Mouse (Mus musculus): ENCODE data around the gene Dbp.

Dbp gene

DNA sequence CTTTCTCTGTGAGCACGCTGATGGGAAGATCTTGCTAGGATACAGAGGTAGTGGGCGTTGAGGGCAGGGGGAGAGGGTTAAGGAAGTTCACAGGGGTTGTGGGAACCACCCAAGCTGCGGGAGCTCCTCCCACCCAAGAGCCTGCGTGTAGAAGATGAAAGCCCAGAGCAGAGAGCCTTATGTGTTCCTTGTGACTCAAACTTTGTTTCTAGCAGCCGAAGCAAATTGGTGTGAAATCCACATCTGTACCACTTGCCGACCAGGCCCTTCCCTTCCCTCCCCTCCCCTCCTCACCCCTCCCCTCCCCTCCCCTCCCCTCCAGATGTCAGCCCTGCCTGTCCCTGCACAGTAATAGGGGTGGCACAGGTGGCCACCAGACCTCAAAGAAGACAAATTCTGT lies 9.8 kb upstream of the Dbp start:
- no peak for DNase-seq

DNA sequence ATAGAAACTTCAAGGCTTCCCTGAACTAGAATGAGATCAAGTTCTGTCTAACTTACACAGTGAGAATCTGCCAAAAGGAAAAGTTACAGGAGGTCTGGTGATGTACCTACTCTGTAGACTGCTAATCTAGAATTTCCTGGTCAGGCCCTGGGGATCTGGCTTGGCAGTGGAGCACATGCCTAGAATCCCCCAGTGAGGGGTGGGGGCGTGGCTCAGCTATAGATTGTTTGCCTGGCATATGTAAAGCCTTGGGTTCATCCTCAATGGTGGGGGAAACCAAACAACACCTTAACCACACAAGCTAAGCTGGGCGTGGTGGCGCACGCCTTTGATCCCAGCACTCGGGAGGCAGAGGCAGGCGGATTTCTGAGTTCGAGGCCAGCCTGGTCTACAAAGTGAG lies 7.0 kb upstream of the Dbp start:
- no peak for DNase-seq

DNA sequence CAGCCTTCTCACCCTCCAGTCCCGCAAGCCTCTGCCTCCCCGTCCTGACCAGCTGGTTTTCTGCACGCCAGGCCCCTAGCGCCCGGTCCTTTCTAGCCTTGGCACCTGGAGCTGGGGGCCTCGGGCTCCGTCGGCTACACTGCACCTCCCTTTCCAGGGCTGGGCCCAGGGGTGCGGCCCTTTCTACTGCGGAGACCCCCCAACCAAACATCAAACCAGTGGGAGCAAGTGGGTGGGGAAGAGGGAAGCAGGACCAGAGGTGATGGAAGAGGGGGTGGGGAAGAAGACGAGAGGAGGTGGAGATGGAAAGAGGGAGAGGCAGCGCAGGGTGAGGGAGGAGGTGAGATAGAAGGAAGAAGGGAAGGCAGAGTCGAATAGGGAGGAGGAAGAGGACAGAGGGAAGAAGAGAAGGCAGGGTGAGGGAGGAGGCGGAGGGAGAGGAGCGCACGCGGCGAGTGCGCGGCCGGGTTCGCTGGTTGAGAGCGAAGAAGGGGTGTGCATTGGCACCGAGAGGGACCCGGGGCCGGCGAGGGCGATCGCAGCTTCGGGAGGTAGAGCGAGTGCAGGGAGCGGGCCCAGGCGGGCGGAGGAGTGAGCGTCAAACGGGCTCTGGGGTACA lies 5.3 kb upstream of the Dbp start, which contains the start of gene Car11:
Gene Car11 (plus strand): TSS at position 321 of the 619 bp plus-strand sequence.
- DNase-seq = no peak

DNA sequence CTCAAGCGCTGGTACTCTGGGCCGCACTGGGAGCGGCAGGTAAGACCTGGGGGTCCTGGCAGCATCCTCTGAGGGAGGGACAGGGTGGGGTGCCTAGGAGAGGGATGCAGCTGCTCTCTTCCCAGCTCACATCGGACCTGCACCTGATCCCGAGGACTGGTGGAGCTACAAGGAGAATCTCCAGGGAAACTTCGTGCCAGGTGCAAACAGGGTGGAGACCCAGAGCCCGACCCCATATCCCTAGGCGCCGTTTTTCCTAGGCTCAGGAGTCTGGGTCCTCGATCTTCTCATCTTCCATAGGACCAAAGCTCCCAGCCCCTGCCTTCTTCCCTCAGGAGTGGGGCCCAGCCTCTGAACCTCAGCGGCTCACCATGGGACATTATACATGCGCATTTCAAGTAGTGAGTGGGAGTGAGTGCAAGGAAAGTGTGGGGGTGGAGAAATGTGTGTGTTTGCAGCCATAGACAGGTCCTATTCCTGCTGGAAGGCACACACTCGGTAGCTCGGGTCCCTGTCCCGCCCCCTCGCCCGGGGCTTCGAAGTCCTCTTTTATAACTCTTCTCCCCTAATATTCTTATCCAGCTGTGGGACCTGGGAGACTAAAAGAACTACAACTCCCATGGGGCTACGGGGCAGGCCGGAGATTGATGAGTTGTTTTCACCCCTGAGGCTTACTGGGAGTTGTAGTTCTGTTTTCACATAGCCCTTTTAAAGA lies 4.4 kb upstream of the Dbp start:
- peak; percentile 83 to 84 for DNase-seq

DNA sequence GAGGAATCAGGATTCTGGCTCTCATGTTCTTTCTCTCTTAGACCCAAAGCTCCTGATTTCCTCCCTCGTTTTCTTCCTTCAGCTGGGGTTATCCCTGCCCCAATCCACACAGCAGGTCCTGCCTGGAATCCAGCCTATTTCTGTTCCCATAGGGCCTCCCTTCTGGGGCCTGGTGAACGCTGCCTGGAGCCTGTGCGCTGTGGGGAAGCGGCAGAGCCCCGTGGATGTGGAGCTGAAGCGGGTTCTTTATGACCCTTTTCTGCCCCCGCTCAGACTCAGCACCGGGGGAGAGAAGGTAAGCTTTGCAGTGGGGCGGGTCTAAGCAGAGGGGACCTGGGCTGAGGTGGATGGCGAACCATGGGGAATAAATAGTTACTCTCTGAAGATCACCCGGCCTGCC lies 3.8 kb upstream of the Dbp start:
- no peak for DNase-seq

DNA sequence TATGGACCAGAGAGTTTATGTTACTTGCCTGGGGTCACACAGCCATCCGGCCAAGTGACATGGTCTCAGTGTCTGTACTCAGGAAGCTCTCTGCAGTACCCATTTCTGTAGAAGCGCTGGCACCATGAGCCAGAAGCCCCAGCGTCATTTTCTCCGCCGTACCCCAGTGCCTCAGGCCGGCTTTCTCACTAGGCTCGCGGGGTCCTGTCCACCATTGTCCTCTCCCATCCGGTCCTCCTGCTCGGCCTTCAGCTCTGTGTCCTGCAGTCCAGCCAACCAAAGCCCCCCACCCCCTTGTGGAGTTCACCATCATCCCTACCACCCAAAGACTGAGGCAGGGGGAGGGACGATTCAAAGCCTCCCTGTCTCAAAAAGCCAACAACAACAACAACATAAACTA lies 3.3 kb upstream of the Dbp start:
- DNase-seq = no peak

DNA sequence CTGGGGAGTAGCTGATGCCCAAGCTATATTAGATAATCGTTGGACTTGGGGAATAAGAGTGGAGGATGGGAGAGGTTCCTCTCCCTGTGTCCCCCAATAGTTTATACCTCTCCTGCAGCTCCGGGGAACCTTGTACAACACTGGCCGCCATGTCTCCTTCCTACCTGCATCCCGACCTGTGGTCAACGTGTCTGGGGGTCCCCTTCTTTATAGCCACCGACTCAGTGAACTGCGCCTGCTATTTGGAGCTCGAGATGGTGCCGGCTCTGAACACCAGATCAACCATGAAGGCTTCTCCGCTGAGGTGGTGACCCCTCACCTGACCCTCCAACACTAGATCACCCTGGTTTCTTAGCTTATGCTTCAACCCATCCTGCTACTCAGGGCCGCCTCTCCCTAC lies 2.6 kb upstream of the Dbp start:
- DNase-seq = no peak

DNA sequence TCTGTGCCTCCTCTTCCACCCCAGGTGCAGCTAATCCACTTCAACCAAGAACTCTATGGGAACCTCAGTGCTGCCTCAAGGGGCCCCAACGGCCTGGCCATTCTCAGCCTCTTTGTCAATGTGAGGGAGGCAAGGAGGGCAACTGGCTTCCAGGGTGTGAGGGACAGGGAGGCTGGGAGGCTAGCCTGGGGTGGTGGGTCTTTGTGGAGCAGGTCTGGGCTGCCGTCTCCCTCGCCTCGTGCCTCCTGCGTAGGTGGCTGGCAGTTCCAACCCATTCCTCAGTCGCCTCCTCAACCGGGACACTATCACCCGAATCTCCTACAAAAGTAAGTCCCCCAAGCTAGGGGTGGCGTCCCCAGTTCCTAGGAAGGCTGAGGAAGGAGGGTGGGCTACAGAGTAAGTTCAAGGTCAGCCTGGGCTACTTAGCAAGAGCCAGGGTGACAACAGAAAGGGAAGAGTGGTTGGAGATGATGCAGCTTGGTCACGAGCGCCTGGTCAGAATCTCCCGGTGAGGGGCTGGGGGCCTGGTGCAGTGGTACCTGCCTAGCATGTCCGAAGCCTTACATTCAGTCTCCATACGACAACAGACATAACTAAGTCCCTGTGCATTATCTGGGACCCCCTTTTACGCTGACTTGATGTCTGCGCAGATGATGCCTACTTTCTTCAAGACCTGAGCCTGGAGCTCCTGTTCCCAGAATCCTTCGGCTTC lies 1.9 kb upstream of the Dbp start:
- DNase-seq = no peak

DNA sequence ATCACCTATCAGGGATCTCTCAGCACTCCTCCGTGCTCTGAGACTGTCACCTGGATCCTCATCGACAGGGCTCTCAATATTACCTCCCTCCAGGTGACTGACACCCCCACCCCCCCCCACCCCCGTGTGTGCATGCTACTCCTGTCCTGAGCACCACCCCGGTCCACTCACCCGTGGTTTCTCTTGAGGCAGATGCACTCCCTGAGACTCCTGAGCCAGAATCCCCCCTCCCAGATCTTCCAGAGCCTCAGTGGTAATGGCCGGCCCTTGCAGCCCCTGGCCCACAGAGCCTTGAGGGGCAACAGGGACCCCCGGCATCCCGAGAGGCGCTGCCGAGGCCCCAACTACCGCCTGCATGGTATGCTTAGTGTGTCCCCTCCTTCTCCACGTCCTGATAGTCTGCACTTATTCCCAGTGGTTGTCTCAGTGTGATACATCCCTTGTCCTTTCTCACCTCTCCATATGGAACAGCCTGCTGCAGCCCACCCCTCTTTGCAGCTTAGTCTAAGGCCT lies 1.3 kb upstream of the Dbp start:
- DNase-seq = no peak

DNA sequence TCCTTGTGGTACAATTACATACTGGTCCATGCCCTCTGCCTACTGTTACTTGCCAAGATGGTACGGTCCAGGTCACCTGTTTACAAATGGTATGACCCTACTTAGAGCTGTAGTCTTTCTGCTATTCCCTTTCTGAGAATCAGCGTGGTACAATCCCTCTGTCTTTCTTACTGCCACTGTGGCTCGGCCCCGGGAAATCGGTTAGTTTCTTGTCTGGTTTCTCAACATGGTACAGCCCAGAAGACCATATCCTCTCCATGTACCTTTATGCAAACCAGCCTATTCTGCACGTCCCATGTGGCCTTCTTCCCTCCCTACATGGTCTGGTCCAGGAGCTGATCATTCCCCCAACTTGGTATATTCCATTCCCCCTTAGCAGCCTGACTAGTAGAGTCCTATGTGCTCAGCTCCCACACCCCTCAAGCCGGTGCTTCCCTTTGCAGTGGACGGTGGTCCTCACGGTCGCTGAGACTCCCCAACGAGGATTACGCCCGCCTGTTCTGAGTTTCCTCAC lies 785 bp upstream of the Dbp start:
- DNase-seq = peak; percentile 50 to 51

DNA sequence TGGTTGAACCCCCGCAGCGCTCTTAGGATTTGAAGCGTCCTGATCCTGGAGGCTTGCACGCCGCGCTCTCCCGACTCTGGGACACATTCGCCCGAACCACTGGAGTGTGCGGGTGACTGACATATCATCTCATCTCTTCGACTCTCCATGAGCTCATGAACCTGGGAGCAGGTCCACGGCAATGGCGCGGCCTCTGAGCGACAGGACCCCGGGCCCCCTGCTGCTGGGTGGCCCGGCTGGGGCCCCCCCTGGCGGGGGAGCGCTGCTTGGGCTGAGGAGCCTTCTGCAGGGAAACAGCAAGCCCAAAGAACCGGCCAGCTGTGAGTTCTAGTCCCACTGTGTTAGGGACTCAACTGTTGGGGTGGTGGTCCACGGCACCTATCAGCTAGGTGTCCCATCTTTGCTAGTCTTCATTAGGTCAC lies 566 bp downstream of the Dbp start:
- DNase-seq = no peak

DNA sequence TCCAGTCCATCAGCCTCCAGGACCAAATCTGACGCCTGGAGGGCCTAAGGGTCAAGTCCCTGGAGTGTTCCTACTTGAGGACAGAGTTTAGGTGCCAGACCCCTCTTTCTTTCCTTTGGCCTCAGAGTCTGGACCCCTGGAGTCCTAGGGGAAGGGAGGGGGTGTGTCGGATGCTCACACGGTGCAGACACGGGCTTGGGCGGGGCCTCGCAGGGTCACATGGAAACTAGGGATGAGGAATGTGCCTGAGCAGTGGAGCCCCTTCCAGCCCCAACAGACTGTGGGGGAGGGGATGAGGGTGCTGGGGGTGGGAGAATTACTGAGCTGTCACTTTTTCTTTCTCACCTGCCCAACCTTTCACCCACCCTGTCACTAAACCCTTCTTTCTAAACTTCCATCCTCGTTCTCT lies 989 bp downstream of the Dbp start:
- DNase-seq = peak; percentile 79 to 83

DNA sequence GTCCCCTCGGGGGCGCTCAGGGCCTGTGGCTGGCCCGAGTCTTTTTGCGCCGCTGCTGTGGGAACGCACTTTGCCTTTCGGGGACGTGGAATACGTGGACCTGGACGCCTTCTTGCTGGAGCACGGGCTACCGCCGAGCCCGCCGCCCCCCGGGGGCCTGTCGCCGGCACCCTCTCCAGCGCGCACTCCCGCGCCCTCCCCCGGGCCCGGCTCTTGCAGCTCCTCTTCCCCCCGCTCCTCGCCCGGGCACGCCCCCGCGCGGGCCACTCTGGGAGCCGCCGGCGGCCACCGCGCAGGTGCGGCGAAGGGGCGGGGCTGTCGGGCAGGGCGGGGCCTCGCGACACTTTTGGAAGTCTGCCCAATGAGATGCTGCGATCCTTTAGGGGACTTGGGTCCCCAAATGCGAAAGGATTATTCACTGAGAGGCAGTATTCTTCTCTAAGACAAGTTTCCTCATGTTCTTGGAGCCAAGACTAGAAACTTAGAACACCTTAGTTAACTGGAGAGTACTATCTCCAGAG lies 1.9 kb downstream of the Dbp start:
- peak; percentile 80 to 85 for DNase-seq

DNA sequence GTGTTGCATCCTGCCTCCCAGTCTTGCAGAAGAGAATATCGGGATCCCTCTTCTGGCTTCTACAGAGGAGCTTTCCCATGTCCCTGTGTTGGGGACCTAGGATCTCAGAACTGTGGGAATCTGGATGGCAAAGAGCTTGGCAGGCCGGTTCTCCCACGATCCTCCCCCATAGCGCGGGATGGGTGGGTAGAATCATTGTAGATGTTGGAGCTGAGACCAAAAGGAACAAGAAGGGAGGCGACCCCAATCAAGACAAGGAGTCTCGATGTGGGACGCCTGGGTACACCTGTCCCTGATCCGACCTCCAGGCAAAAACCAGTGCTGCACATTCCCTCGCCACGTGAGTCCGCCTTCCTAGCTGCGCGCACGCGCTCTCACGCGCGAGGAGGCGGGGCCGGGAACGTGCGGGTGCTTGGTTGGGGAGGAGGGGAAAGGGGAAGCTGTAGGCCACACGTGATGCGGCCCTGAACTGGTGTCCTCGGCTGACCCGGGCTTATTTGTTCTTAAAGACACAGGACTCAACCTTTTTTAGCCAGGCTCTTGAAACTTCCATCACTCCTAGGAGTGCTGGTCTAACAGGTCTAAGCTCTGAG lies 2.6 kb downstream of the Dbp start:
- peak; percentile 97 to 98 for DNase-seq

DNA sequence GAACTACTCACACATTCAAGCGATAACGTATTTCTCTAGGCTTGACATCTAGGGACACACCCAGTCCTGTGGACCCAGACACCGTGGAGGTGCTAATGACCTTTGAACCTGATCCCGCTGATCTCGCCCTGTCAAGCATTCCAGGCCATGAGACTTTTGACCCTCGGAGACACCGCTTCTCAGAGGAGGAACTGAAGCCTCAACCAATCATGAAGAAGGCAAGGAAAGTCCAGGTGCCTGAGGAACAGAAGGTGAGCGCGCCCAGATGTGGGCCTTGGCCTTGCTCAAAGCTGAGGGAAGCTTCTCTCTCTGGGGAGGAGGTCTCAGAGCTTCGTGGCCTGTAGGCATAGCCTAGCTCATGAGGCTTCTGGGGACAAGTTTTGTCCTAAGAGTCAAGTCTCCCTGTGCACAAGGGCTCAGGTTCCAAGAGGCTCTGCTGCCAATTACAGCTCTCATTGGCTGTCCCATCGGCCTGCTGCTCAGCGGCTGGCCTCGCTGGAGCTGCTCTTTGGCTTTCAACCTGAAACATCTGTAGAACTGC lies 3.4 kb downstream of the Dbp start:
- no peak for DNase-seq

DNA sequence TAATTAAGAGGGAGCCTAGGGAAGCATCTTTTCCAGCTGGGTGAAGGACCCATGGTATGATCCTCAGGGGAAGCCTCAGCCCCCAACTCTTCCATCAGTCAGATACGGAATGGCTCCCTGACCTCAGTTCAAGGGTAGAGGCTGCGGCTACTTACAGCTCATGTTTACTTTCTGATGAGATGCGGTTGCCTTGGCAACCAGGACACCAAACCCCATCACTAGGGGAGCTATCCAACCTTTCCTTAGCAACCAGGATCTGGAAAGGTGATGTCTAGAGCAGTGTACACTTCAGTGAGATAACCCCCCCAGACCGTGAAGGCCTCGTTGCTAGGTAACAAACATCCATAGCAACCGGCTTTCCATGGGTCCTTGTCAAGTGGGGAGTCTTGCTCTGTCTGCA lies 4.1 kb downstream of the Dbp start:
- no peak for DNase-seq

DNA sequence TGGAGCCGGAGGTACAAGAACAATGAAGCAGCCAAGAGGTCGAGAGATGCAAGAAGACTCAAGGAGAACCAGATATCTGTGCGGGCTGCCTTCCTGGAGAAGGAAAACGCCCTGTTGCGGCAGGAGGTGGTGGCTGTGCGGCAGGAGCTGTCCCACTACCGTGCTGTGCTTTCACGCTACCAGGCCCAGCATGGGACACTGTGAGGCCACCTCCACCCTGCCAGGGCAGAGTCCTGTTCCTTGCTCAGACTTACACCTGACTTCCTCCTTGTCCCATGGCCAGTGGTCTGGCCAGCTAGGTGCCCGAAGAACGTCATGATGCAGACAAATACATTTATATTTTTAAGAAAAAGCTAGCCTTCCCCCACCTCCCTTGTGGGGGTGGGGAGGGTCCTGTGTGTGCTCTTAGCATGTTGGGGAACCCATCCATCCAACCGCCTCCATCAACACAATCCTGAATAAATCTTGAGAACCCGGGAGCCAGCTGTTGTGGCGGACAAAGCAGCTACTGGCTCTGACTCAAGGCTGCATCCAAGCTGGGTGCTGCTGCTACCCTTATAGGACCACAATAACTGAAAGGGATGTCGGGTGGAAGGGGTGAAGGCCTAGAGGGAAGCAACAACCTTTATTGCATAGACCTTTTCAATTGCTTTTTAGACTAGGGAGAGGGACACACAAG lies 4.9 kb downstream of the Dbp start:
- no peak for DNase-seq

DNA sequence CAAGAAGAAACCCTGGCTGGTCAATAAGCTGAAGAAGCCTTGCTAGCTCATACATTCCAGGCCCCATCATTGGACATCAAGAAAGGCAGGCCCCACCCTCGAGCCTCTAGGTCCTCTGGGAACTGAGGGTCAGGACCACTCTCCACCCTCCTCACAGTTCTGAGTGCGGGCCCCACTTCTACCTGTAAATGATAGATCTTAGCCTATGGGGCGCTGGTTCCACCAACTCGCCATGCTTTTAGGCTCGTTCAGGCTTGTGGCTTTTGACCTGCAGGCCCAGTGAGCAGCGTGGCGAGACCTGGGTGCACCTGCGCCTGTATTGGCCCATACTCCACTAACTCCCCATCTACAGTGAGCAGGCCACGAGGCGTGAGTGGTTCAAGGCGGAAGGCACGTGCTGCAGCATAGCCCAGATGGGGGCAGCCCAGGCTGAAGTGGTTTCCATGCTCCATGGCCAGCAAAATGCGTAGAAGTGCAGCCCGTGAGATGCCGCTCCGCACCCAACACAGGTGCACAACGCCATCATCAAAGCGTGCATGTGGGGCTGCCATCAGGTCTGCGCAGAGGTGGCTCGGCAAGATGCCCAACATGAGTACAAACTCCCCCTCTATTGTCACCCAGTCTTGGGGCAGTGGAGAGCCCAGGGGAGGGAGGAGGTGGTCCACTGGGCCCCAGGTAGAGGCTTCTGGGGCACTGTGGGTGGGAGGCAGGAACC lies 5.7 kb downstream of the Dbp start:
- no peak for DNase-seq

DNA sequence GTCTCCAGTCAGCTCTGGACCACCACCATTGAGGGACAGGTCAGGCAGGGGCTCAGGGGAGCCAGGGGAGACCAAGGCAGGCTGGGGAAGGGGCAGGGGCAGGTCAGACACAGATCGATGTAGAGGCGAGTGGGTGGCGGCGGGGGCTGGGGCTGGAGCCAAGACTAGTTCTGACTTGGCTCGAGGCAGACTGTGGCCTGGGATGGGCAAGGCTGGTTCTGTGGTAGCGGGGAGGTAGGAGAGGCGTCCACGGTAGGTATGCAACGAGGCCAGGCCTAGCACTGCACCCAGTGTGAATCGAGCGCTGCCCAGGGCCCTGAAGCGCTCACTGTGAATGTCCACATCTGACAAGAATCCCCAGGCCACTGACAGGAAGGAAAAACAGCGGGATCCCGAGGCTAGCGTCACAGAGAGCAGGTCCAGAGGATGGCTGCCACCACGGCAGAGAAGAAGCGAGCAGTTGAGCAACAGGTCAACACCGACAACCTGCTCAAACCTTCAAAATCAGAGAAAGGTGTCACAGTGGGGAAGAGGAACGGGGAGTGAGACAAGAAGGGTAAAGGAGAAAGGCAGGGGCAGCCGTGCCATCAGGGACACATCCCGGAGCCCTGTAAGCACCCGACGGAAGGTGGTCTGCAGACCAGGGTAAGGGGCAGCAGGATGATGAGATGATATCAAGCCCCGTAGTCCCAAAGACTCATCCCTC lies 6.6 kb downstream of the Dbp start:
- no peak for DNase-seq

DNA sequence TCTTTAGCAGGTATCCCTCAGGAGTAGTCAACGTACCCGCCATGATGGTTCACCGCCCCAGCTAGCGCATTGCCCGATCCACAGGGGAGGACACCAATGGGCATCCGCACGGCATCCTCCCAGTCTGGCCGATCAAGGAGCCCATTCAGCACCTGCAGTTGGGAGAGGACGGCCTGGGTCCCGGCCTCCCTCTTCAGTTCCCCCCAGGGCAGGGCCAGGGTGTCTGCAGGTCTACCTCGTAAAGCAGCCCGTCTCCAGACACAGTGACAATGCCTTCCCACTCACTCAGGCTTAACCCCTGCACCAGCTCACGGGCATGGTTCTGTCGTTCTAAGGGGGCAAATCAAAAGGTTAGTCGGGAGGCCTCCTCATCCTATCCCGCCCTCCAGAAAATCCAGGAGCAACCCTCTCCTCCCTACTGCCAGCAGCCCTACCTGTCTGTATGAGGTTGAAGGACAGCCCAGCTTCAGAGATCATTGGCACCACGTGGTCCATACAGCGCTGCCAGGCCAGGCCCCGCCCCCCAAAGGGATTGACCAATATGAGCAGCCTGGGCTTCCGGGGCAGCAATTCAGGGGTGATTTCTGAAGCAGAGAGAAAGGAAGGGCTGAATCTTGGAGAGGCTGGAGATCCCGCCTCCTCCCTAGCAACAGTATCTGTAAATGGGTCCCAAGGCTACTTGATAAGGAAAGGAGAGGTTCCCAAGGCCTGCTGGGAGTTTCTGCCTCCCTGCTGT lies 7.3 kb downstream of the Dbp start:
- DNase-seq = peak; percentile 87 to 91
